Mouse (Mus musculus): ENCODE measurements around the gene Tmprss13.
A peak's percentile ranks its signal among the peaks of the same experiment; 100 is the strongest.

Gene Tmprss13

DNA sequence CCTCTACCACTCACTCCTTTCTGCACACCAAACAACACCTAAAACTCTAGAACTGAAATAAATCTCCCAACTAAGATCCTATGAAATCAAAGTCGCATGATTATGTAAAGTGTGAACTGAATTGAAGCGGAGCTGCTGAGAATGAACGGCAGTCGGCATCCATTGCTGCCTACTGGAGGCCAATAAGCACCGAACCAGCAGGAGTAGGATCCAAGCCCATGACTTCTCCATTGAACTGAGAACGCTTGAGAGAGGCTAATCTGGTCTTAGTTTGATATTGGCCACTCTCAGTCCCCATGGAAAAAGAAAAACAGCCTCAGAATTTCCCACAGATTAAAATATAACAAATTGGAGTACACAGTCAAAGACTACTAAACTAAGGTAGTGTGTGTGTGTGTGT, 65.0 kb downstream of the Tmprss13 start:
- DNase-seq (ENCODE audit: low read depth, low spot score) = no peak
- H3K36me3 ChIP-seq (ENCODE audit: control insufficient read depth, insufficient read depth, low read length, poor library complexity, severe bottlenecking) = no peaks in the 10 kb centered on the region
- H3K27me3 ChIP-seq (ENCODE audit: control insufficient read depth, insufficient read depth, low read length, poor library complexity, severe bottlenecking) = no peaks in the 10 kb centered on the region

DNA sequence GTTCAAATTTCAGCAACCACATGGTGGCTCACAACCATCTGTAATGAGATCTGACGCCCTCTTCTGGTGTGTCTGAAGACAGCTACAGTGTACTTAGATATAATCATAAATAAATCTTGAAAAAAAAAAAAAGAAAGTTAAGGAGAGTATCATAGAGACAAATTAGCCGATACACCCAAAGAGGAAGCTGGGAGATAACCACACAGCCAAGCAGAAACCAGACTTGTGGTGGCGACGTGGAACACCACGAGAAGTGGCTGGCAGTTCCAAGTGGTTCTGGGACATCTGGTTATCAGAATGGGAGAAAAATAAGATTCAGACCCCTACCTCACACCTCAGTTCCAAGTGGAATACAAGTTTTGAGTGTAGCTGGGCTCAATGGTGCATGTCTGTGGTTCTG, 67.8 kb downstream of the Tmprss13 start:
- Histone ChIP-seq H3K27me3 (ENCODE audit: control insufficient read depth, insufficient read depth, low read length, poor library complexity, severe bottlenecking) (no peaks in the 10 kb centered on the region), H3K36me3 (ENCODE audit: control insufficient read depth, insufficient read depth, low read length, poor library complexity, severe bottlenecking) (no peaks in the 10 kb centered on the region)
- peak; percentile 21 for DNase-seq (ENCODE audit: low read depth, low spot score)

DNA sequence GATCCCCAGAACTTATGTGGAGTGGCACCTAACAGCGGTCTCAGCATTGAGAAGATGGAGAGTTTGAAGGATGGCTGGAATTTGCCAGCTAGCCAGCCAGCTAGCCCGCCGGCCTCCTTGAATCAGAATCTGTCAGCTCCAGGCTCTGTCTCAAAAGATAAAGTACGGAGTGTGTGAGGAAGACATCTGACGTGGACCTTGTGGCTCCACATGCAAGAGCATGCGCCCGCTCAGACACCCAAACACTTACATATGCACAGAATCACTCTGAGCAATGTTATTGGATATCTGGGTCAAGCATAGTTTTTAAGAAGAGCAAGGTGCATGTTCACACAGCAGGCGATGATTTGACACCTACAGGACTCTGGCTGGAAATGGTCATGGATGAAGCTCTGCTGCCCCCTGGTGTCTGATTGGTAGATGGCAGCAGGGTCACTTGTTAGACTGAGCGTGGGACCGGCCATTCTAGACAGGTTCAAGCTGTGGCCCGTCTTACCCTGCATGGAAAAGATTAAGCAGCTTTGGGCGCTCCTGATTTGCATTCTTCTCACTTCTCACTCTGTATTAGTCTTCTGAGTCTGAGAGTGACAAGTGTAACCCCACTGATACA, 69.6 kb downstream of the Tmprss13 start:
- peak; percentile 93 for DNase-seq (ENCODE audit: low read depth, low spot score)
- Histone ChIP-seq H3K27me3 (ENCODE audit: control insufficient read depth, insufficient read depth, low read length, poor library complexity, severe bottlenecking) (no peaks in the 10 kb centered on the region), H3K36me3 (ENCODE audit: control insufficient read depth, insufficient read depth, low read length, poor library complexity, severe bottlenecking) (no peaks in the 10 kb centered on the region)

DNA sequence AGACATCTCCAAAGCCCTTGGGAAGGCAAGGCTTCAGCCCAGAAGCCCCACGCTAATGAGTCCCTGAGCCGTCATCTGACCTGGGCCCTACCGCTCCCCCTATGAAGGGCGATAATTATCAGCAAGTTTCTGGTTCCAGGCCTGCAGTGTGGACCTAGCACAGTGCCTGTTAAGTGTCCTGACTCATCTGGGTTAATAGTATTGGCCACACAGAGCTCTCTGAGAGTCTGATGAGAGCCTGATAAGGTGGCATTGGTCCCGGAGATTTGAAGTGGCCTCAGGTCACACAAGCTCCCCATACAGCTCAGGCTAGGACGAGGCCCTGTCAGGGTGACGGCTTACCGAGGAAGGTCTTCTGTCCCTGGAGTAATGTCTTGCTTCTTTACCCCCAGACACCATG, 70.7 kb downstream of the Tmprss13 start:
- no peak for DNase-seq (ENCODE audit: low read depth, low spot score)
- Histone ChIP-seq H3K36me3 (ENCODE audit: control insufficient read depth, insufficient read depth, low read length, poor library complexity, severe bottlenecking) (no peaks in the 10 kb centered on the region), H3K27me3 (ENCODE audit: control insufficient read depth, insufficient read depth, low read length, poor library complexity, severe bottlenecking) (no peaks in the 10 kb centered on the region)

DNA sequence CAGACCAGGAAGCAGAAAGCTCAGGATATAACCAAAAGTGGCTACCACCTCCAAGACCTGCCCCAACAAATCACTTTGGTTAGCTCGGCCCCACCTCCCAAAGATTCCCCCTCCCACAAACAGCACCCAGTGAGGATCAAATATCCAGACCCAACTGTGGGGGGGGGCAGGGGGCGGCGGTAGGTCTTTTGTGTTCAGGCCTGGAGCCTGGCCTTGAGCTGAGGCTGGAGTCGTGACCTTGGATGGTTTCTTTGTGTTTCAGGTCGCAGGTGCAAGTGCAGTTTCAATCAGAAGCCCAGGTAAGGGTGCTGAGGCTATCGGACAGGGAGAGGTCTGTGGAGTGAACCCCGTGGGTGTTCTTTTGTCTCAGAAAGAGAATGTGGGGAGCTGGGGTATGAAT, 72.4 kb downstream of the Tmprss13 start:
- H3K36me3 ChIP-seq (ENCODE audit: control insufficient read depth, insufficient read depth, low read length, poor library complexity, severe bottlenecking) = no peaks in the 10 kb centered on the region
- no peaks in the 10 kb centered on the region for H3K27me3 ChIP-seq (ENCODE audit: control insufficient read depth, insufficient read depth, low read length, poor library complexity, severe bottlenecking)
- no peak for DNase-seq (ENCODE audit: low read depth, low spot score)

DNA sequence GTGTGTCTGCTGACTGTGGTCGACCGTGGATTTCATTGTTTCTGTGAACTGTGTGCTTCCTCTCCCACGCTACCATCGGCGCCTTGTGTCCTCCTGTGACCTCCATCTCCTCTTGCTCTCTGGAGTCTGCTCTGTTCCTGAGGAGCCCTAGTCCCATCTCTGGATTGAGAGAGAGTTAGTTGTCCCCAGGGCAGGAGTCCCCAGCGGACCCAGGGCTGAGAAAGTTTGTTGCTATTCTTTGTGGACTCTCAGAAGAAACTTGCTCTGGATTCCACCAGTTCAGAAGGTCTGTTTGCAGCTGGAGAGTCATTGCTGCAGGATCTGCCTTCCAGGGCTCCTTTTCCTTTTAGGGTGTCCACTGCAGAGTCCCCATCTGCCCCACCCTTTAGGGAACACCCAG, 76.3 kb downstream of the Tmprss13 start:
- H3K36me3 ChIP-seq (ENCODE audit: control insufficient read depth, insufficient read depth, low read length, poor library complexity, severe bottlenecking) = no peaks in the 10 kb centered on the region
- no peak for DNase-seq (ENCODE audit: low read depth, low spot score)
- H3K27me3 ChIP-seq (ENCODE audit: control insufficient read depth, insufficient read depth, low read length, poor library complexity, severe bottlenecking) = no peaks in the 10 kb centered on the region

DNA sequence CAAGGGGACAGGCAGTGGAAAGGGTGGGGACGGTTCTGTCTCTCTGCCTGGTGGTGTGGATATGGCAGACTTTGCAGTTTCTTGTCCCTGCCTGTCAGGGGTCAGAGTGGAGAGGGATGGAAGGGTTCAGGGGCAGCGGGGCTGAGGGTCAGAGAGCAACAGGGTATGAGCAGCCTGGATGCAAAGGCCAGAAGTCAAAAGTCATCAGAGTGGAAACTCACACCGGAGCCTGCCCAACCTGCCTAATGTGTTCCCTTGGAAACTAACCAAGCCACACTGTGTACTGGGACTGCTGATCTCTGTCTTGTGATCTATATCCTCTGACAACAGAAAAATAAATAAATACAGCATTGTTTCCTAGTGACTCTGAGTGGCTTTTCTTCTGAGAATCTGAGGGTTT, 76.9 kb downstream of the Tmprss13 start:
- no peak for DNase-seq (ENCODE audit: low read depth, low spot score)
- Histone ChIP-seq H3K27me3 (ENCODE audit: control insufficient read depth, insufficient read depth, low read length, poor library complexity, severe bottlenecking) (no peaks in the 10 kb centered on the region), H3K36me3 (ENCODE audit: control insufficient read depth, insufficient read depth, low read length, poor library complexity, severe bottlenecking) (no peaks in the 10 kb centered on the region)

Measured in splenic B cell, adult 2 months (primary cell).